In genomic region chr7:125762883-125763830, GRCm38 (mm10) we compare ENCODE assay signal across 10 mouse cellular contexts. TPM values are rescaled to one million over a fixed set of nuclear protein-coding genes. Genes with fewer than 3 reads are reported as not detected.
DNase-seq lines count a peak whose midpoint lies in the region; ATAC-seq lines count a peak whose summit lies in the region.
"Had no signal": no experiment of that assay in that cellular context is flagged by ENCODE, and none has a peak within 500 bp of the region (broad histone marks: within the 10 kb centered on the region; RNA-seq: fewer than 3 reads in every experiment).

No protein-coding gene starts in this region.

- peak; percentile 41 for DNase-seq in layer of hippocampus, adult 9-11 months
- DNase-seq in layer of hippocampus, postnatal 25 days (ENCODE audit: extremely low spot score in 1 of 2, low spot score in 1 of 2) = no peak
- peak; percentile 26 for DNase-seq in embryonic facial prominence, embryonic 11.5 days (ENCODE audit: low spot score)
- no peak for DNase-seq in hindbrain, embryonic 11.5 days (ENCODE audit: low spot score)
- no peak for DNase-seq in thymus, adult 18-20 months
- no peak for DNase-seq in right cerebral cortex, postnatal 14 days
- DNase-seq: cerebellum, adult 18-20 months had no signal

- 33% methylated on average over 7 of the region's 7 CpGs for WGBS in embryonic facial prominence, embryonic 11.5 days
- 49% methylated on average over 7 of the region's 7 CpGs for WGBS in hindbrain, embryonic 11.5 days
- 18% methylated on average over 7 of the region's 7 CpGs for WGBS in neural tube, embryonic 12.5 days

- H3K4me3 ChIP-seq in embryonic facial prominence, embryonic 11.5 days (ENCODE audit: low read depth, low read length) = no peak overlapping the region
- H3K4me3 ChIP-seq in hindbrain, embryonic 11.5 days (ENCODE audit: low read depth, low read length) = no peak overlapping the region
- no peak overlapping the region for H3K4me3 ChIP-seq in neural tube, embryonic 12.5 days
- H3K4me3 ChIP-seq: intestine, embryonic 15.5 days had no signal

- H3K9ac ChIP-seq in embryonic facial prominence, embryonic 11.5 days (replicated peaks; ENCODE audit: low read length) = no peak overlapping the region
- peak overlapping the region; percentile 23; the same call in 1 of the 2 replicates for H3K9ac ChIP-seq in hindbrain, embryonic 11.5 days (ENCODE audit: low read depth, low read length)
- no peak overlapping the region for H3K9ac ChIP-seq in neural tube, embryonic 12.5 days
- H3K9ac ChIP-seq: intestine, embryonic 15.5 days; liver, embryonic 14.5 days had no signal

- H3K27ac ChIP-seq in embryonic facial prominence, embryonic 11.5 days (replicated peaks; ENCODE audit: low read depth, low read length) = no peak overlapping the region
- no peak overlapping the region for H3K27ac ChIP-seq in hindbrain, embryonic 11.5 days (ENCODE audit: low read depth, low read length)
- H3K27ac ChIP-seq in neural tube, embryonic 12.5 days = peak overlapping the region; percentile 2; the same call in 1 of the 2 replicates
- H3K27ac ChIP-seq: intestine, embryonic 15.5 days; liver, embryonic 14.5 days had no signal

- ATAC-seq in embryonic facial prominence, embryonic 11.5 days (replicated peaks; ENCODE audit: insufficient number of reproducible peaks, low FRiP score, low TSS enrichment, low read depth) = peak; percentile 72
- ATAC-seq in hindbrain, embryonic 11.5 days (ENCODE audit: low FRiP score) = no peak
- 0 out of 2 replicates have a peak, but pooled peaks have one; percentile 38 for ATAC-seq in neural tube, embryonic 12.5 days (ENCODE audit: low FRiP score, low read depth)
- ATAC-seq: intestine, embryonic 15.5 days had no signal

- H3K9me3 ChIP-seq in embryonic facial prominence, embryonic 11.5 days (replicated peaks; ENCODE audit: control insufficient read depth, low read length) = no peaks in the 10 kb centered on the region
- H3K9me3 ChIP-seq in hindbrain, embryonic 11.5 days (ENCODE audit: control insufficient read depth, low read length) = no peaks in the 10 kb centered on the region
- H3K9me3 ChIP-seq in neural tube, embryonic 12.5 days = no peaks in the 10 kb centered on the region
- H3K9me3 ChIP-seq: intestine, embryonic 15.5 days had no signal

- no peak overlapping the region for H3K4me2 ChIP-seq in embryonic facial prominence, embryonic 11.5 days (ENCODE audit: low read depth, low read length)
- H3K4me2 ChIP-seq in hindbrain, embryonic 11.5 days (replicated peaks; ENCODE audit: low read depth, low read length) = no peak overlapping the region
- H3K4me2 ChIP-seq in neural tube, embryonic 12.5 days (replicated peaks) = no peak overlapping the region
- H3K4me2 ChIP-seq: intestine, embryonic 15.5 days had no signal

- no peaks in the 10 kb centered on the region for H3K36me3 ChIP-seq in embryonic facial prominence, embryonic 11.5 days (replicated peaks; ENCODE audit: control insufficient read depth, insufficient read depth, low read depth, low read length)
- no peaks in the 10 kb centered on the region for H3K36me3 ChIP-seq in hindbrain, embryonic 11.5 days (ENCODE audit: control insufficient read depth, insufficient read depth, low read length)
- H3K36me3 ChIP-seq in neural tube, embryonic 12.5 days = peaks cover 4% of the 10 kb centered on the region; the same call in 1 of the 2 replicates
- H3K36me3 ChIP-seq: intestine, embryonic 15.5 days had no signal

- H3K27me3 ChIP-seq in embryonic facial prominence, embryonic 11.5 days (ENCODE audit: control insufficient read depth, insufficient read depth, low read length) = no peaks in the 10 kb centered on the region
- H3K27me3 ChIP-seq in hindbrain, embryonic 11.5 days (ENCODE audit: control insufficient read depth, insufficient read depth, low read length) = no peaks in the 10 kb centered on the region
- no peaks in the 10 kb centered on the region for H3K27me3 ChIP-seq in neural tube, embryonic 12.5 days (replicated peaks)
- H3K27me3 ChIP-seq: intestine, embryonic 15.5 days had no signal

- H3K4me1 ChIP-seq in embryonic facial prominence, embryonic 11.5 days (ENCODE audit: control insufficient read depth, insufficient read depth, low read length) = no peaks in the 10 kb centered on the region; the same call in 1 of the 2 replicates
- H3K4me1 ChIP-seq in hindbrain, embryonic 11.5 days (replicated peaks; ENCODE audit: control insufficient read depth, insufficient read depth, low read length) = no peaks in the 10 kb centered on the region
- peaks cover 18% of the 10 kb centered on the region for H3K4me1 ChIP-seq in neural tube, embryonic 12.5 days
- H3K4me1 ChIP-seq: intestine, embryonic 15.5 days had no signal

RNA-seq across cellular contexts. Expression of gene D430042O09Rik, which starts 55.5 kb away (rescaled TPM):
- total RNA-seq in layer of hippocampus, postnatal 25 days (2021) = 10 to 100 TPM; 27.1 to 29.4 TPM
- 7.8 and 9.8 TPM in 2 replicates for polyA plus RNA-seq in embryonic facial prominence, embryonic 11.5 days (2014; fragmentation: Nextera tagmentation; extraction: Ambion mirVana)
- polyA plus RNA-seq in hindbrain, embryonic 11.5 days (2014; fragmentation: Nextera tagmentation; extraction: Ambion mirVana) = 8.0 TPM in 2 replicates
- 8.7 and 9.7 TPM in 2 replicates for polyA plus RNA-seq in neural tube, embryonic 12.5 days (2016; fragmentation: Nextera tagmentation; extraction: Ambion mirVana)

RNA-seq across cellular contexts. Expression of gene Gtf3c1, which starts 55.6 kb away (rescaled TPM):
- total RNA-seq in layer of hippocampus, postnatal 25 days (2021) = 100 to 1,000 TPM; 108 to 112 TPM
- polyA plus RNA-seq in embryonic facial prominence, embryonic 11.5 days (2014; fragmentation: Nextera tagmentation; extraction: Ambion mirVana) = 29.8 and 32.8 TPM in 2 replicates
- 33.3 and 45.8 TPM in 2 replicates for polyA plus RNA-seq in hindbrain, embryonic 11.5 days (2014; fragmentation: Nextera tagmentation; extraction: Ambion mirVana)
- 44.9 and 46.8 TPM in 2 replicates for polyA plus RNA-seq in neural tube, embryonic 12.5 days (2016; fragmentation: Nextera tagmentation; extraction: Ambion mirVana)

Comparison
In these comparisons a context has a peak if more than half of its experiments do, and no peak if none do; other contexts are left out.
1. DNase-seq: peak in layer of hippocampus, adult 9-11 months (single experiment) and embryonic facial prominence, embryonic 11.5 days (single experiment); none in layer of hippocampus, postnatal 25 days (0 of 2), hindbrain, embryonic 11.5 days (single experiment), thymus, adult 18-20 months (0 of 2) and right cerebral cortex, postnatal 14 days (single experiment).